Mouse (Mus musculus) mouse trophoblast stem cell (cell line): ENCODE data around the gene Arsg.
"Not testable (repeated sequence)": the region's sequence is repeated elsewhere in the genome, so short reads cannot be mapped to it uniquely, and the experiment has no call there.

Experiments used
- in situ Hi-C, 2 experiments: fragments of 300-500 bp; cut with MseI, MboI; formaldehyde crosslinking; loops; 2 replicates in 1 of 2; 3 replicates in 1 of 2; pipeline ENCODE4 v1.15.1; 2025

The Arsg gene

GRCm38 (mm10) chr11:109616766-109617165, 143.6 kb downstream of the Arsg start:
- in situ Hi-C loops: no loop called here

- in situ Hi-C loops: not testable (repeated sequence)
Measured at GRCm38 (mm10) chr11:109619055-109619454, 145.9 kb downstream of the Arsg start.

GRCm38 (mm10) chr11:109620356-109620755, 147.2 kb downstream of the Arsg start:
- in situ Hi-C loops: no loop called here

- in situ Hi-C loops: no loop called here
Measured at GRCm38 (mm10) chr11:109621183-109621582, 148.0 kb downstream of the Arsg start.

- in situ Hi-C loops: no loop called here
Measured at GRCm38 (mm10) chr11:109622518-109623037, 149.4 kb downstream of the Arsg start.
